Mouse (Mus musculus) inflammation-experienced regulatory T-cells, adult 16 weeks (primary cell): Measurements from ENCODE around the gene Sspn. TPM values are rescaled to one million over a fixed set of nuclear protein-coding genes. Genes with fewer than 3 reads are reported as not detected.

Experiments used
- polyA plus RNA-seq: library from polyadenylated mRNA; unstranded; fragments of 100-300 nt; shearing (Covaris generic); gene quantifications from one replicate; pipeline ENCODE4 v1.2.1, GENCODE M21; 2017

Gene Sspn
- not detected for polyA plus RNA-seq

DNA sequence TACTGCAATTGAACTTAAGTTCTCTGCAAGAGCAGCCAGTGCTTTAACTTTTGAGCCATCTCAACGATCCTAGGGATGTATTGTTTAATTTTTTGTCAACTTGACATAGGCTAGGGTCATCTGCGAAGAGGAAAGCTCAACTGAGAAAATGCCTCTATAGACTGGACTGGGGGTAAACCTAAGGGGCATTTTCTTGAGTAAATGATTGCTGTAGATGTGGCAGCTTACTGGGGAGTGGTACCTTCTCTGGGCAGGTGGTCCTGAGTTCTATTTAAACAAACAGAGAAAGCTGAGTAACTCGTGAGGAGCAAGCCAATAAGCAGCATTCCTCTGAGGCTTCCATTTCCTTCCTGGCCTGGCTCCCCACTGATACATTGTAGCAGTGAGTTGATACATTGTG is at the start of gene Sspn:
Gene Sspn (plus strand): TSS at position 301 of the 400 bp plus-strand sequence.

Other genes starting within 250 kb of the Sspn start
- gene Rassf8, start 184.9 kb upstream of the Sspn start, polyA plus RNA-seq, result 0.46 TPM
- 0.12 TPM for gene Bhlhe41, start 66.1 kb upstream of the Sspn start, polyA plus RNA-seq